Mouse (Mus musculus) thymus, adult 2 months (tissue): ENCODE data around the gene Csnk1g2.

ENCODE experiments used
- CTCF ChIP-seq: fragments of 200-500 bp; IDR thresholded peaks from 2 replicates; pipeline ENCODE4 v1.5.1; 2012; ENCODE audit warnings: mild to moderate bottlenecking, control low read depth, low read length, moderate library complexity, borderline replicate concordance; ENCODE audit not compliant: control insufficient read depth, poor library complexity, insufficient read depth; ENCODE audit errors: extremely low read depth
- POLR2A ChIP-seq: fragments of 200-500 bp; IDR thresholded peaks from 2 replicates; pipeline ENCODE4 v1.6.1; 2012; ENCODE audit warnings: mild to moderate bottlenecking, low read length, control low read depth, moderate library complexity; ENCODE audit not compliant: control insufficient read depth, poor library complexity, insufficient read depth; ENCODE audit errors: extremely low read depth

- no peak for TF ChIP-seq POLR2A
- TF ChIP-seq CTCF = no peak
These were observed 19.3 kb upstream of the Csnk1g2 start for GRCm38 (mm10) chr10:80603364-80603763.
